Mouse (Mus musculus) layer of hippocampus, adult 2 months (tissue): ENCODE results near the gene Cep95. TPM values are rescaled to one million over a fixed set of nuclear protein-coding genes. Genes with fewer than 3 reads are reported as not detected.

ENCODE experiments used
- DNase-seq, 2 experiments: peaks; one replicate each; pipeline ENCODE4 v3.0.0; 2022; ENCODE audit warnings: low spot score in 2 of 2
- H3K27ac ChIP-seq: fragments of 200-600 bp; 2 replicates; pipeline ENCODE4 v1.8.1; 2022
- H3K4me3 ChIP-seq: fragments of 200-600 bp; 2 replicates; pipeline ENCODE4 v1.8.1; 2022; ENCODE audit warnings: mild to moderate bottlenecking
- CTCF ChIP-seq: fragments of 200-600 bp; conservative IDR thresholded peaks from 2 replicates; pipeline ENCODE4 v1.8.1; 2022; ENCODE audit warnings: antibody characterized with exemption, mild to moderate bottlenecking, moderate library complexity
- microRNA-seq, 2 experiments: library from miRNA; unstranded; fragments of <30 nt; microRNA quantifications; one replicate each; pipeline ENCODE4 v1.2.0; 2021
- total RNA-seq, 2 experiments: library from RNA; stranded (reverse); gene quantifications; 2 replicates each; pipeline ENCODE4 v1.2.3; 2021

Gene Cep95
- total RNA-seq, 2 experiments from 2014 or later, result 13.6 to 18.8 TPM

DNA sequence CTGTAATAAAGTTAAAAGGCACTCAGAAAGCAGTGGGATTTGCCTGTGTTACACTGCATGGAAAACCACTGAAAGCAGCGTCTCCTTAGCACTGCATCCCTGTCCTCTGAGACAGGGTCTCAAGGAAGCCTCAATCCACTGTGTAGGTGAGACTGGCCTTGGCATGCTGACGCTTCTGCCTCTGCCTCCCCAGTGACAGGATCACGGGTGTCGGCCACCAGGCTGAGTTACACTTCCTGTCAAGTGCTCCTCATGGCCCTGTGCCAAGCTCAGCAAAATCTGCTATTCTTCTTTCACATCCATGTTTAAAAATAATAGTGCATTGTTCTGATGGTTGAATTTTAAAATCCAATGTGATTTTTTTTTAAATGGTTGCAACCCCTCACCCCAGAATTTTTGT is 31.9 kb downstream of the Cep95 start:
- Histone ChIP-seq H3K4me3 (no peak overlapping the region), H3K27ac (peak overlapping the region; percentile 78)
- TF ChIP-seq CTCF, result no peak
- peak; percentile 28 to 44 for DNase-seq

DNA sequence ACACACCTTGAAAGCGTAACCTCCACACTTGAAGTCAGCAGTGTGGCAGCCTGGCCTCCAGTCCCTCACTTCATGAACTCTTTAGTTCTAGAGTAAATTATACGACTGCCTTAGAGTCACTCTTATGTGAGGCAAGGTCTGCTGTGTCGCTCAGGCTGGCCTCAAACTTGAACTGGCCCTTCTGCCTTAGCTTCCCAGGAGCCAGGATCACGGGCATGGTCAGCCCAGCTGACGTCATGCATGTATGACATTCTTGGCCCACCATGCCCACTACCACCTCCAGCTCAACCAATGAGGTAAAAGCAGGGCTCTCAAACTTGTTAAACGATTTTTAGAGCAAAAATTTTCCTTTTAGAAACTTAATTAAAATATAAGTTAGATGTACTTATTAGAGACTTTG is 32.3 kb downstream of the Cep95 start:
- no peak for TF ChIP-seq CTCF
- Histone ChIP-seq H3K27ac (peak overlapping the region; percentile 78), H3K4me3 (no peak overlapping the region)
- no peak for DNase-seq

- no peak overlapping the region for H3K4me3 ChIP-seq
- no peak for TF ChIP-seq CTCF
- H3K27ac ChIP-seq, result peak overlapping the region; percentile 78
- no peak for DNase-seq
These were observed 33.4 kb downstream of the Cep95 start for GRCm38 (mm10) chr11:106822491-106822890.

DNA sequence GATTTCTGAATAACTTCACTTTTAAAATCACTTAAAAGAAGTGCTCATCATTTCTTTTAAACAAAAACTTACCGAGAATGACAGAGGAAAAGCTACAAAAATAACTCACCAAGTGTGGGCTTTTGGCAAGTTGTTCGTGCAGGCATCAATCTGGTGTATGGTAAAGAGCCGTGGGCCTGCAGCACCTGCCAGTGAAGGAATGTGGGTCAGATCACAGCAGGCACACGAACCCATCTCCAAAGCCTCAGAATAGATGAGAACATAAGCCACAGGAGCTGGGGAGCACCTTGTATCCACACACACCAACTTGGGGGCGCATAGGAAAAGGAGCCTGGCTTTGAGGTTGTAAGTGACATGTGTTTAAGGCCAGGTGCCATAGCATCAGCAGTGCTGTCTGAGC is 33.9 kb downstream of the Cep95 start:
- TF ChIP-seq CTCF, result no peak
- Histone ChIP-seq H3K4me3 (no peak overlapping the region), H3K27ac (peak overlapping the region; percentile 78)
- DNase-seq, result peak; percentile 47 to 58

DNA sequence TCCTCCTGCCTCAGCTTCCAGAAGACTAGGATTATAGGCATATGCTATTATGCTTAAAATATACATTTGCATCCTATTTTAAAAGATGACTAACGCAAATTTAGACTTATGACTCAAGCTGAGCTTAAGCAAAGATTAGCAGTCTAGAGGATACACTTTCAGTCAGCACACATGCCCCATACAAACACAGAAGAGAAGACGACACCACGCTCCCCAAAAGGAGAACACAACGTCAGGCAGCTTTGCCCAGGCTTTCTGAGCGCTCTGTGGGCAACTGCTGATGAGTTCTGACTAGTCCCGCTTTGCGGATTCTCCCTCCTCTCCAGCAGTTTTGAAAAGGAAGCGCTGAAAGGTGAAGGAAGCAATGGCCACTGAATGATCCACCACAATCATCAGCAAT is 34.7 kb downstream of the Cep95 start:
- H3K27ac ChIP-seq, result peak overlapping the region; percentile 78; the same call in 1 of the 2 replicates
- H3K4me3 ChIP-seq, result no peak overlapping the region
- no peak for DNase-seq
- TF ChIP-seq CTCF, result no peak

DNA sequence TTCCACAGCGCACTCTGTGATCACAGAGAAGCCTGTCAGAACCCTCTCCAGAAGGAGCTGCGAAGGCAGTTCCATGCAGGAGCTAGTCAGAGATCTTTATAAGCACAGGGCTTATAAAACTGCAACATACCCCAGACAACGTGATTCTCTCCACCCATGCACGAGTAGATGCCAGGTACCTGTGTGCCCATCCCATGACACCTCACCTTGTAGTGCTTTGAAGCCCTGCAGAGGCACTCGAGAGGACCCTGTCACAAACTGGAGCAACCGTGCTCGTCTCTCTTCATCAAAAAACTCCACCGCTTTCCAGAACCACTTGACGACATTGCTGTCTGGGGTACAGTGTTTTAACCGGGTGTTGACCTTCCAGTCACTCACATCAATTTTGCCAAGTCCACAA is 35.4 kb downstream of the Cep95 start:
- Histone ChIP-seq H3K27ac (peak overlapping the region; percentile 78; the same call in 1 of the 2 replicates), H3K4me3 (no peak overlapping the region)
- DNase-seq, result no peak
- TF ChIP-seq CTCF, result no peak

DNA sequence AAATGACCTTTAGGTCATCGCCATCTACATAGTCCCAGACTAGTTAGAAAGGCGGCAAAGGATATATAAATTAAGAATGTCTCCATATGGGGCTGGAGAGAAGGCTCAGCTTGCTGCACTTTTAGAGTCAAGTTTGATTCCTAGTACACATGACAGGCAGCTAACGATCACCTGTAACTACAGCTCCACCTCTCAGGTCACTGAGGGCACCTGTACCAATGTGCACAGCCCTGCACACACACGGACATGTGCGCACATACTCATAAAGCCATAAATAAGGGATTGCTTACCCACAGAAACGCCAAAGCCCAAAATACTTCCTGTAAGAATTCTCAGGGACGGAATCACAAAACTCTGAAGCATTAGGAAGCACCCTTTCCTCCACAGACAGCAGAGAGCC is 39.0 kb downstream of the Cep95 start:
- Histone ChIP-seq H3K27ac (no peak overlapping the region), H3K4me3 (no peak overlapping the region)
- no peak for TF ChIP-seq CTCF
- no peak for DNase-seq

- Histone ChIP-seq H3K27ac (peak overlapping the region; percentile 25; the same call in 1 of the 2 replicates), H3K4me3 (no peak overlapping the region)
- DNase-seq, result no peak
- TF ChIP-seq CTCF, result no peak
These were observed 53.0 kb downstream of the Cep95 start for GRCm38 (mm10) chr11:106842002-106842401.

DNA sequence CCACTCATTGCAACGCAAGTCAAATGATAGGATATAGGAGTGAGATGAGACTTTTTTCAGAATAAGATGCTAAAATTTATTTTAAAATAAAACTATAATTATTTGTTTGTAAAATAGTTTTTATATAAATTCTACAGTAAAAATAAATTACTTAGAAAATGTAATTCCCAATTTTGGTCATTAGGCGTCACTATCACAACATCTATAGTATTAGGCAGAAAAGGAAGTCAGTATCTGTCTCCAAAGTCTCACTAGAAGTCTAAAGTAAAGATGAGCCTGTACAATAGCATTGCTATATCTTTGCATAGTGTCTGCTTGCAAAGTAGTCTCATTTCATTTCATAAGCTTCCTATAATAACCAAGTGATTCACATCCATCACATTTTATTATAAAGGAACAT is 62.4 kb downstream of the Cep95 start:
- TF ChIP-seq CTCF, result peak; percentile 82
- H3K4me3 ChIP-seq, result no peak overlapping the region
- DNase-seq, result no peak
- no peak overlapping the region for H3K27ac ChIP-seq

Small RNAs within 50 kb of the gene (microRNA-seq; reads per million reads assigned to microRNA genes)
- 0.32 to 0.55 reads per million in 2 experiments for gene Gm25994
- 13.3 to 18.5 reads per million in 2 experiments for gene Mir3064

Other genes with a start within 250 kb of the Cep95 start
- gene Tex2, start 175.8 kb upstream of the Cep95 start, total RNA-seq, result 100 to 1,000 TPM; 144 TPM
- gene Pecam1, start 38.6 kb upstream of the Cep95 start, total RNA-seq, result 10 to 100 TPM; 15.9 to 20.4 TPM
- not detected for gene Milr1, start 38.0 kb upstream of the Cep95 start, total RNA-seq
- gene Polg2, start 9.7 kb upstream of the Cep95 start, total RNA-seq, result 1 to 10 TPM; 3.1 to 5.0 TPM
- gene Ddx5, start 67 bp upstream of the Cep95 start, total RNA-seq, result 100 to 1,000 TPM; 779 to 834 TPM
- 10 to 100 TPM; 29.6 to 31.1 TPM for gene Smurf2, start 131.5 kb downstream of the Cep95 start, total RNA-seq
- gene Kpna2, start 210.3 kb downstream of the Cep95 start, total RNA-seq, result 10 to 100 TPM; 17.7 to 19.1 TPM
- gene 1810010H24Rik, start 236.4 kb downstream of the Cep95 start, total RNA-seq, result 1 to 10 TPM; 3.1 to 3.5 TPM